Mouse (Mus musculus): ENCODE measurements around the gene Entpd1. TPM values are rescaled to one million over a fixed set of nuclear protein-coding genes. Genes with fewer than 3 reads are reported as not detected.

The Entpd1 gene
- 47.3 TPM for polyA plus RNA-seq (2015; fragmentation: Illumina TruSeq; extraction: RNeasy Lipid Tissue Mini Kit (QIAGEN cat#74804); ENCODE audit: insufficient read depth, low replicate concordance)

GRCm38 (mm10) chr19:40611830-40612506 is at the start of gene Entpd1, which contains the start of gene Tctn3:
TSS of gene Entpd1 (plus strand) at chr19:40612366.
TSS of gene Tctn3 (minus strand) at chr19:40612233.

DNA sequence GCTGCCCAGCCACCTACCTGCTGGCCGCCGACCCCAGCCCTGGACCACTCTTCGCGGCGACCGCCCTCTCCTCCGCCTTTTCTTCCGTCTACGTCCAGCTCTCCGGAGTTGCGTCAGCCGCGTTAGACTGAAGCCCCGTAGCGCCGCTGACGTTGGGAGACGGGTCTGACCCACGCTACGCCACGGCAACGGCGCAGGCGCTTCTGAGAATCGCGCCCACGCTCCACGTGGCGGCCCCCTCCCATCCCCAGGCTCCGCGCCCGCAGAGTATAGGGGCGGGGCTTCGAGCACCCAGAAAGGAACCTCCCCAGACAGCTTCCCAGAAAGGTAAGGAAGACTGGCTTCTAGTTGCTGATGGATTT is 23.9 kb upstream of the Entpd1 start, which contains the start of gene Aldh18a1:
TSS of gene Aldh18a1 (minus strand) at position 171 of the 362 bp plus-strand sequence.

GRCm38 (mm10) chr19:40748559-40748958 is 136.4 kb downstream of the Entpd1 start, which contains the start of gene Cc2d2b:
TSS of gene Cc2d2b (plus strand) at chr19:40748753.

Other genes with a start within 250 kb of the Entpd1 start
- 24.7 TPM for gene Sorbs1, start 98.6 kb upstream of the Entpd1 start, polyA plus RNA-seq (2015; fragmentation: Illumina TruSeq; extraction: RNeasy Lipid Tissue Mini Kit (QIAGEN cat#74804); ENCODE audit: insufficient read depth, low replicate concordance)
- 19.0 TPM for gene Aldh18a1, start 23.9 kb upstream of the Entpd1 start, polyA plus RNA-seq (2015; fragmentation: Illumina TruSeq; extraction: RNeasy Lipid Tissue Mini Kit (QIAGEN cat#74804); ENCODE audit: insufficient read depth, low replicate concordance)
- gene Tctn3, start 133 bp upstream of the Entpd1 start, polyA plus RNA-seq (2015; fragmentation: Illumina TruSeq; extraction: RNeasy Lipid Tissue Mini Kit (QIAGEN cat#74804); ENCODE audit: insufficient read depth, low replicate concordance), result 9.1 TPM
- 1.1 TPM for gene Cc2d2b, start 136.4 kb downstream of the Entpd1 start, polyA plus RNA-seq (2015; fragmentation: Illumina TruSeq; extraction: RNeasy Lipid Tissue Mini Kit (QIAGEN cat#74804); ENCODE audit: insufficient read depth, low replicate concordance)
- 15.0 TPM for gene Ccnj, start 218.9 kb downstream of the Entpd1 start, polyA plus RNA-seq (2015; fragmentation: Illumina TruSeq; extraction: RNeasy Lipid Tissue Mini Kit (QIAGEN cat#74804); ENCODE audit: insufficient read depth, low replicate concordance)